Mouse (Mus musculus) C2C12 (cell line): ENCODE data around the gene Jak2.

Source experiments
- CEBPB ChIP-seq: IDR thresholded peaks from one replicate; pipeline ENCODE4 v1.6.1; 2011; ENCODE audit warnings: low read depth, mild to moderate bottlenecking, control low read depth, moderate library complexity
- CTCF ChIP-seq: IDR thresholded peaks from one replicate; pipeline ENCODE4 v1.5.1; 2011; ENCODE audit not compliant: control insufficient read depth, insufficient read depth, insufficient read length
- MYOG ChIP-seq: IDR thresholded peaks from one replicate; pipeline ENCODE4 v1.6.1; 2011; ENCODE audit not compliant: control insufficient read depth, insufficient read length; ENCODE audit errors: extremely low read depth
- USF1 ChIP-seq: IDR thresholded peaks from one replicate; pipeline ENCODE4 v1.6.1; 2011; ENCODE audit warnings: low read depth, mild to moderate bottlenecking, control low read depth, moderate library complexity

GRCm38 (mm10) chr19:29271147-29271578 lies 19.5 kb downstream of the Jak2 start:
- no peak for TF ChIP-seq CTCF
- no peak for TF ChIP-seq CEBPB
- no peak for TF ChIP-seq USF1
- no peak for TF ChIP-seq MYOG
